9 mouse cellular contexts compared by ENCODE assay signal in genomic region chr11:107335756-107336155, GRCm38 (mm10).
DNase-seq lines count a peak whose midpoint lies in the region; ATAC-seq and TF ChIP-seq lines count a peak whose summit lies in the region.
"Had no signal": no experiment of that assay in that cellular context is flagged by ENCODE, and none has a peak within 500 bp of the region (broad histone marks: within the 10 kb centered on the region; RNA-seq: fewer than 3 reads in every experiment).

No protein-coding gene starts in this region.

- H3K36me3 ChIP-seq in hindbrain, embryonic 16.5 days (ENCODE audit: control insufficient read depth, insufficient read depth, low read length), result peaks cover 2% of the 10 kb centered on the region; the same call in 1 of the 2 replicates

- no peak overlapping the region for H3K4me2 ChIP-seq in hindbrain, embryonic 16.5 days (ENCODE audit: low read length)

- H3K9ac ChIP-seq in hindbrain, embryonic 16.5 days (ENCODE audit: low read depth, low read length), result no peak overlapping the region

- peak; percentile 85 for ATAC-seq in hindbrain, embryonic 16.5 days

- peak; percentile 24 for DNase-seq in adrenal gland, postnatal 14 days
- DNase-seq in adrenal gland, postnatal 4 days (ENCODE audit: low spot score in 2 of 2), result no peak
- DNase-seq in layer of hippocampus, adult 2 months (ENCODE audit: low spot score in 2 of 2), result no peak
- no peak for DNase-seq in layer of hippocampus, adult 9-10 months (ENCODE audit: low spot score)
- DNase-seq in layer of hippocampus, postnatal 14 days (ENCODE audit: low spot score in 2 of 2), result no peak
- no peak for DNase-seq in right cerebral cortex, postnatal 4 days

- 55% methylated on average over 11 of the region's 11 CpGs for WGBS in hindbrain, embryonic 16.5 days

- H3K4me1 ChIP-seq in cortical plate, adult 2 months (ENCODE audit: control insufficient read depth, insufficient read depth, low read length), result no peaks in the 10 kb centered on the region
- peaks cover 10% of the 10 kb centered on the region for H3K4me1 ChIP-seq in hindbrain, embryonic 16.5 days (ENCODE audit: control insufficient read depth, insufficient read depth, low read depth, low read length)

- no peak for TF ChIP-seq POLR2A in cortical plate, adult 2 months (IDR thresholded peaks at IDR 0.05; ENCODE audit: extremely low read depth, insufficient read depth, low read length)

- TF ChIP-seq CTCF in layer of hippocampus, adult 2 months (conservative IDR thresholded peaks at IDR 0.05), result no peak
- TF ChIP-seq CTCF in cortical plate, adult 2 months (IDR thresholded peaks at IDR 0.05; ENCODE audit: extremely low read depth, insufficient read depth, low read length), result no peak

- peak overlapping the region; percentile 70 for H3K27ac ChIP-seq in layer of hippocampus, adult 2 months
- H3K27ac ChIP-seq in cortical plate, adult 2 months (ENCODE audit: insufficient read depth, low read length), result 0 out of 2 replicates have a peak overlapping the region, but pooled peaks have one; percentile 0
- H3K27ac ChIP-seq in hindbrain, embryonic 16.5 days (ENCODE audit: low read depth, low read length), result no peak overlapping the region
- H3K27ac ChIP-seq: macrophage had no signal

- no peak overlapping the region for H3K4me3 ChIP-seq in layer of hippocampus, adult 2 months
- H3K4me3 ChIP-seq in cortical plate, adult 2 months (ENCODE audit: insufficient read depth, low read length), result no peak overlapping the region
- no peak overlapping the region for H3K4me3 ChIP-seq in hindbrain, embryonic 16.5 days (ENCODE audit: low read length)

- H3K9me3 ChIP-seq in hindbrain, embryonic 16.5 days (ENCODE audit: control insufficient read depth, low read length), result no peaks in the 10 kb centered on the region; the same call in 1 of the 2 replicates

- no peaks in the 10 kb centered on the region for H3K27me3 ChIP-seq in hindbrain, embryonic 16.5 days (replicated peaks; ENCODE audit: control insufficient read depth, insufficient read depth, low read length)
